Mouse (Mus musculus) erythroblast, embryonic 14.5 days (primary cell): ENCODE measurements around the gene Lrrc25. TPM values are rescaled to one million over a fixed set of nuclear protein-coding genes. Genes with fewer than 3 reads are reported as not detected.

ENCODE experiments used
- H3K27me3 ChIP-seq: 2 replicates; pipeline ENCODE4 v1.6.1; 2012; ENCODE audit warnings: inconsistent platforms; ENCODE audit not compliant: control insufficient read depth
- H3K36me3 ChIP-seq: 2 replicates; pipeline ENCODE4 v1.6.1; 2012; ENCODE audit warnings: mild to moderate bottlenecking, inconsistent platforms; ENCODE audit not compliant: control insufficient read depth
- H3K4me1 ChIP-seq: 2 replicates; pipeline ENCODE4 v1.6.1; 2012; ENCODE audit warnings: inconsistent platforms; ENCODE audit not compliant: control insufficient read depth
- H3K4me3 ChIP-seq: replicated peaks from 2 replicates; pipeline ENCODE3; 2012; ENCODE audit warnings: moderate library complexity, mild to moderate bottlenecking, inconsistent platforms
- H3K9me3 ChIP-seq: 2 replicates; pipeline ENCODE4 v1.6.1; 2012; ENCODE audit warnings: low read length, inconsistent platforms, mixed read lengths; ENCODE audit not compliant: control insufficient read depth
- GATA1 ChIP-seq: IDR thresholded peaks from 2 replicates; pipeline ENCODE4 v1.6.1; 2012; ENCODE audit warnings: low read length, inconsistent platforms, mixed read lengths
- TAL1 ChIP-seq: IDR thresholded peaks from 3 replicates; pipeline ENCODE4 v1.6.1; 2012; ENCODE audit warnings: low read length, inconsistent platforms, mixed read lengths
- polyA plus RNA-seq: library from polyadenylated mRNA; stranded (reverse); fragments of >175 nt; gene quantifications from 2 replicates; pipeline ENCODE4 v1.2.3, GENCODE M21; 2012

Gene Lrrc25
- polyA plus RNA-seq, 1 experiment: 0.12 TPM

- 0 out of 2 replicates have a peak, but pooled peaks cover 2% of the 10 kb centered on the region for H3K27me3 ChIP-seq
- TF ChIP-seq TAL1 (no peak), GATA1 (no peak)
- peaks cover 4% of the 10 kb centered on the region for H3K36me3 ChIP-seq
- no peak overlapping the region for H3K4me3 ChIP-seq
- no peaks in the 10 kb centered on the region for H3K9me3 ChIP-seq
- peaks cover 29% of the 10 kb centered on the region for H3K4me1 ChIP-seq
Measured at GRCm38 (mm10) chr8:70644065-70644464, 28.1 kb downstream of the Lrrc25 start.

GRCm38 (mm10) chr8:70645501-70646224 lies 29.7 kb downstream of the Lrrc25 start:
- H3K9me3 ChIP-seq: no peaks in the 10 kb centered on the region
- H3K4me3 ChIP-seq: no peak overlapping the region
- peaks cover 36% of the 10 kb centered on the region for H3K4me1 ChIP-seq
- peaks cover 19% of the 10 kb centered on the region for H3K36me3 ChIP-seq
- H3K27me3 ChIP-seq: 0 out of 2 replicates have a peak, but pooled peaks cover 2% of the 10 kb centered on the region
- no peak for TF ChIP-seq GATA1
- no peak for TF ChIP-seq TAL1

GRCm38 (mm10) chr8:70646369-70646768 lies 30.4 kb downstream of the Lrrc25 start:
- H3K36me3 ChIP-seq: peaks cover 26% of the 10 kb centered on the region
- H3K27me3 ChIP-seq: 0 out of 2 replicates have a peak, but pooled peaks cover 2% of the 10 kb centered on the region
- no peaks in the 10 kb centered on the region for H3K9me3 ChIP-seq
- TF ChIP-seq TAL1 (no peak), GATA1 (no peak)
- H3K4me1 ChIP-seq: peaks cover 36% of the 10 kb centered on the region
- H3K4me3 ChIP-seq: no peak overlapping the region

- no peak for TF ChIP-seq TAL1
- TF ChIP-seq GATA1: no peak
- H3K4me1 ChIP-seq: peaks cover 36% of the 10 kb centered on the region
- peaks cover 29% of the 10 kb centered on the region for H3K36me3 ChIP-seq
- H3K27me3 ChIP-seq: 0 out of 2 replicates have a peak, but pooled peaks cover 2% of the 10 kb centered on the region
- no peak overlapping the region for H3K4me3 ChIP-seq
- no peaks in the 10 kb centered on the region for H3K9me3 ChIP-seq
Measured at GRCm38 (mm10) chr8:70646775-70647174, 30.8 kb downstream of the Lrrc25 start.

- TF ChIP-seq TAL1 (no peak), GATA1 (no peak)
- Histone ChIP-seq H3K9me3 (no peaks in the 10 kb centered on the region), H3K4me3 (no peak overlapping the region), H3K36me3 (peaks cover 36% of the 10 kb centered on the region), H3K27me3 (0 out of 2 replicates have a peak, but pooled peaks cover 2% of the 10 kb centered on the region), H3K4me1 (peaks cover 36% of the 10 kb centered on the region)
Measured at GRCm38 (mm10) chr8:70647343-70648163, 31.6 kb downstream of the Lrrc25 start.

GRCm38 (mm10) chr8:70648164-70648442 lies 32.1 kb downstream of the Lrrc25 start:
- H3K27me3 ChIP-seq: no peaks in the 10 kb centered on the region
- H3K4me3 ChIP-seq: no peak overlapping the region
- peaks cover 38% of the 10 kb centered on the region for H3K36me3 ChIP-seq
- no peak for TF ChIP-seq TAL1
- no peak for TF ChIP-seq GATA1
- peaks cover 34% of the 10 kb centered on the region for H3K4me1 ChIP-seq
- H3K9me3 ChIP-seq: no peaks in the 10 kb centered on the region

GRCm38 (mm10) chr8:70648921-70649320 lies 33.0 kb downstream of the Lrrc25 start:
- peaks cover 32% of the 10 kb centered on the region for H3K4me1 ChIP-seq
- TF ChIP-seq GATA1 (no peak), TAL1 (no peak)
- no peak overlapping the region for H3K4me3 ChIP-seq
- no peaks in the 10 kb centered on the region for H3K9me3 ChIP-seq
- no peaks in the 10 kb centered on the region for H3K27me3 ChIP-seq
- peaks cover 38% of the 10 kb centered on the region for H3K36me3 ChIP-seq

GRCm38 (mm10) chr8:70649324-70649723 lies 33.4 kb downstream of the Lrrc25 start:
- peaks cover 41% of the 10 kb centered on the region for H3K36me3 ChIP-seq
- no peaks in the 10 kb centered on the region for H3K27me3 ChIP-seq
- no peaks in the 10 kb centered on the region for H3K9me3 ChIP-seq
- peaks cover 33% of the 10 kb centered on the region for H3K4me1 ChIP-seq
- no peak for TF ChIP-seq GATA1
- no peak for TF ChIP-seq TAL1
- H3K4me3 ChIP-seq: no peak overlapping the region

GRCm38 (mm10) chr8:70650351-70650750 lies 34.4 kb downstream of the Lrrc25 start:
- Histone ChIP-seq H3K4me3 (no peak overlapping the region), H3K36me3 (peaks cover 50% of the 10 kb centered on the region), H3K27me3 (no peaks in the 10 kb centered on the region), H3K9me3 (no peaks in the 10 kb centered on the region), H3K4me1 (peaks cover 36% of the 10 kb centered on the region)
- TF ChIP-seq GATA1: no peak
- no peak for TF ChIP-seq TAL1
